Mouse (Mus musculus) heart, postnatal 0 days (tissue): Measurements from ENCODE around the gene Lrig2. TPM values are rescaled to one million over a fixed set of nuclear protein-coding genes. Genes with fewer than 3 reads are reported as not detected.

Source experiments
- ATAC-seq: fragments of 200-750 bp; cut with Nextera tagmentation; 2 replicates; pipeline ENCODE4 v1.8.0; 2017; ENCODE audit warnings: low read depth, moderate number of reproducible peaks, moderate library complexity; ENCODE audit not compliant: insufficient read depth
- DNase-seq: peaks from one replicate; pipeline ENCODE4 v3.0.0-alpha.2; 2016; ENCODE audit warnings: low spot score
- H3K27ac ChIP-seq: fragments of 300-500 bp; sonication (generic); 2 replicates; pipeline ENCODE4 v1.5.1; 2014; ENCODE audit warnings: low read depth, mild to moderate bottlenecking
- H3K27me3 ChIP-seq: fragments of 300-500 bp; sonication (generic); 2 replicates; pipeline ENCODE4 v1.6.1; 2014; ENCODE audit warnings: low read length, mixed read lengths; ENCODE audit not compliant: control insufficient read depth, insufficient read depth
- H3K36me3 ChIP-seq: fragments of 300-500 bp; sonication (generic); replicated peaks from 2 replicates; pipeline ENCODE4 v1.6.1; 2014; ENCODE audit warnings: low read length, mixed read lengths; ENCODE audit not compliant: control insufficient read depth, insufficient read depth
- H3K4me1 ChIP-seq: fragments of 300-500 bp; sonication (generic); 2 replicates; pipeline ENCODE4 v1.6.1; 2014; ENCODE audit warnings: antibody characterized with exemption; ENCODE audit not compliant: control insufficient read depth, insufficient read depth
- H3K4me2 ChIP-seq: fragments of 300-500 bp; sonication (generic); 2 replicates; pipeline ENCODE4 v1.6.1; 2014; ENCODE audit warnings: low read depth, mild to moderate bottlenecking, low read length, moderate library complexity
- H3K4me3 ChIP-seq: fragments of 300-500 bp; sonication (generic); 2 replicates; pipeline ENCODE4 v1.5.1; 2014; ENCODE audit warnings: low read depth, low read length
- H3K9ac ChIP-seq: fragments of 300-500 bp; sonication (generic); replicated peaks from 2 replicates; pipeline ENCODE4 v1.6.1; 2014; ENCODE audit warnings: low read depth, low read length, mixed read lengths
- H3K9me3 ChIP-seq: fragments of 300-500 bp; sonication (generic); replicated peaks from 2 replicates; pipeline ENCODE4 v1.6.1; 2016; ENCODE audit warnings: low read length; ENCODE audit not compliant: control insufficient read depth
- CTCF ChIP-seq: IDR thresholded peaks from 2 replicates; pipeline ENCODE4 v1.5.1; 2016; ENCODE audit warnings: antibody characterized with exemption, control low read depth, low read depth
- EP300 ChIP-seq: IDR thresholded peaks from 2 replicates; pipeline ENCODE4 v1.6.1; 2016; ENCODE audit warnings: antibody characterized with exemption, low read depth
- WGBS: fragments of 180-500 bp; shearing (Covaris S2); extraction: QIAGEN DNeasy Blood & Tissue Kit; methylation state at CpG from one replicate; pipeline ENCODE4 v1.1.7; 2014; 5-methylcytosine and 5-hydroxymethylcytosine counted together
- polyA plus RNA-seq: library from polyadenylated mRNA; unstranded; fragments of >200 nt; fragmentation: Nextera tagmentation; extraction: Ambion mirVana; gene quantifications from 2 replicates; pipeline ENCODE4 v1.2.1, GENCODE M21; 2015
- total RNA-seq: library from RNA; depleted of rRNA; stranded (reverse); fragments of >200 nt; gene quantifications from 2 replicates; pipeline ENCODE4 v1.2.3, GENCODE M21; 2014; ENCODE audit warnings: low replicate concordance

Lrig2 gene
- total and polyA plus RNA-seq, 2 experiments from 2014 or later = 7.2 to 18.7 TPM

DNA sequence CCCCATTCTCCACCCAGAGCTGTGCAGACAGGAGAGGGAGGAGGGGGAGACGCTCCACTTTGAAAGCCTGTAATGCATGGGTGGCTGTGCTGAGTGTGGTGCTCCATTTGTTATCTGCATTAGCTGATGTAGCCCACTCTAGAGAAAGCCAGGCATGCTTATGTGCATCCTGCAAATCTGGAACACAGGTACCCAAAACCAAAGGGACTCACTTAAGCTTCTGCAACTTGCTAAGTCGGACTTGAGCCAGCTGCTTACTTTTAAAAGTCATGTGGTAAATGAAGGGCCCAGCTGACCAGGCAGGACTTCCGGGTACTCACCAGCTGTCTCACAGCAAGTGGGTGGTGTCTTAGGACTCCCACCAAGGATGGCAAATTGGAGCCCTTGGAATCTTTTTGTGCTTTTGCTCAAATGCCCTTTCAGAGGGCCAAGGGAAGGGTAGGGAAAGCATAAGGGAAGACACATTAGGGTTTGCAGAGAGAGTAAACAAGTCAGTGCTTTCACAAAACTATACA, 66.7 kb downstream of the Lrig2 start:
- peaks cover 6% of the 10 kb centered on the region for H3K4me1 ChIP-seq
- TF ChIP-seq CTCF (no peak), EP300 (no peak)
- H3K4me2 ChIP-seq = no peak overlapping the region
- H3K9ac ChIP-seq = no peak overlapping the region
- ATAC-seq (no peak), DNase-seq (no peak)
- no peaks in the 10 kb centered on the region for H3K36me3 ChIP-seq
- no peaks in the 10 kb centered on the region for H3K27me3 ChIP-seq
- H3K27ac ChIP-seq = no peak overlapping the region
- no peak overlapping the region for H3K4me3 ChIP-seq
- no peaks in the 10 kb centered on the region for H3K9me3 ChIP-seq
- WGBS = 59% methylated on average over 3 of the region's 3 CpGs

DNA sequence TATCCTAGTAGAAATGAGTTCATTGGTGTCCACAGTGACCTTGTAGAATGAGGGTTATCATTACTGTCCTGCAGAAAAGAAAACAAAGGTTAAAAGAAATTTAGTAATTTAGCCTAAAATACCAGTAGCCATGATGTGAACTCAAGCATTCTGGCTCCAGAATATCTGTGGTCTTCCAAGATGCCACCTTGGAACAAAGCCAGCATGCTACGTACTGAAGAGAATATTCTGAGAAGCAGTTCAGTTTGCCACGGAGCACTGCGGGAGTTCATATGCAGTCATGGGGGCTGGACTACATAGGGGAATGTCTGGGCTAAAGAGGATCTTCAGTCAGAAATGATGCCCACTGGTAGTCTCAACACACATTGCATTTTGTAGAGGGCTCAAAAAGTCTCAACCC, 67.6 kb downstream of the Lrig2 start:
- ATAC-seq (no peak), DNase-seq (no peak)
- 82% methylated on average over 3 of the region's 3 CpGs for WGBS
- Histone ChIP-seq H3K4me3 (no peak overlapping the region), H3K36me3 (no peaks in the 10 kb centered on the region), H3K27ac (no peak overlapping the region), H3K4me2 (no peak overlapping the region), H3K9ac (no peak overlapping the region), H3K27me3 (no peaks in the 10 kb centered on the region), H3K4me1 (peaks cover 6% of the 10 kb centered on the region), H3K9me3 (no peaks in the 10 kb centered on the region)
- TF ChIP-seq EP300 (no peak), CTCF (no peak)

- TF ChIP-seq CTCF (no peak), EP300 (no peak)
- 13% methylated on average over 4 of the region's 5 CpGs for WGBS
- H3K36me3 ChIP-seq = no peaks in the 10 kb centered on the region
- H3K4me3 ChIP-seq = 0 out of 2 replicates have a peak overlapping the region, but pooled peaks have one; percentile 14
- H3K27me3 ChIP-seq = no peaks in the 10 kb centered on the region
- H3K4me1 ChIP-seq = peaks cover 6% of the 10 kb centered on the region
- H3K9ac ChIP-seq = 0 out of 2 replicates have a peak overlapping the region, but pooled peaks have one; percentile 7
- 0 out of 2 replicates have a peak overlapping the region, but pooled peaks have one; percentile 46 for H3K27ac ChIP-seq
- H3K4me2 ChIP-seq = peak overlapping the region; percentile 40
- ATAC-seq (no peak), DNase-seq (no peak)
- no peaks in the 10 kb centered on the region for H3K9me3 ChIP-seq
Measured at GRCm38 (mm10) chr3:104442357-104442756, 69.4 kb downstream of the Lrig2 start.

DNA sequence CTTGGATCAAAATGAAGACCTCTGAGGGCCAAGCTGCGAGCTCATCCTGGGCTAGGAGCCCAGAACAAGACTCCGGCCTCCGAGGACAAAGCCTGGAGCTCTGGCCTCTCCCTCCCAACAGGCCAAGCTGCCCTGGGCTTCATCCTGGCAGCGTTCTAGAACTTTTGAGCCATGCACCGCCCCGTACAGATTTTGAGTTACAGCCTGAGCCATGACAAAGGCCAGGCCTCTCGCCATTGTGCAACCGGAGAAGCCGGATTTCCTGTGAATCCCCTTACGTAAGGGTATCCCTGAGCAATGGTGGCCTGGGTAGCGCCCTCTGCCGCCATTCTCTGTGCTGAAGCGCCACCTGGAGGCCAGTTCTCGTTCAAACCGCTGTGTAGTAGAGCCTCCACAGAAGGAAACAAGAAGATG, 69.8 kb downstream of the Lrig2 start:
- 2% methylated on average over 15 of the region's 15 CpGs for WGBS

DNA sequence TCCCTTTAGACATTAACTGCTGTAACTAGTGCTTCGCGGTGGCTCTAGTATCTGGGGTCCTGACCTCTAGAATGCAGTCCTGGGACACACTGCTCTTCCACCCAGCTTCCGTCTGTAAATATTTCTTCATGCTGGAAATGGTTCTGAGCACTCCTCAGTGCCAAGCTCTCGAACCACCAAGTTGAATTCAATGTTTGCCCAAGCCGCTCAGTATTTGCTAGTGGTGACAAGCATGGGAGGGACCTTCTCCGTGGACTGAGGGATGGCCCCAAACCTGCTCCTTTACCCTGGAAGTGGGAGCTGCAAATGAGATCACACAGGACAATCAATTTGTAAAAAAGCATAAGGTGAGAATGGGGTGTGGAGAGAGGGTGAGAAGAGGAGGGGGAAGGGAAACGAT, 70.3 kb downstream of the Lrig2 start:
- H3K27ac ChIP-seq = peak overlapping the region; percentile 70
- DNase-seq = peak; percentile 32
- TF ChIP-seq EP300 (no peak), CTCF (no peak)
- H3K4me2 ChIP-seq = peak overlapping the region; percentile 40
- ATAC-seq = peak; percentile 24
- H3K4me1 ChIP-seq = peaks cover 6% of the 10 kb centered on the region
- H3K4me3 ChIP-seq = 0 out of 2 replicates have a peak overlapping the region, but pooled peaks have one; percentile 5
- H3K27me3 ChIP-seq = no peaks in the 10 kb centered on the region
- no peaks in the 10 kb centered on the region for H3K9me3 ChIP-seq
- 55% methylated on average over 7 of the region's 7 CpGs for WGBS
- no peaks in the 10 kb centered on the region for H3K36me3 ChIP-seq
- H3K9ac ChIP-seq = no peak overlapping the region

More for the DNA sequence above, 69.8 kb downstream of the Lrig2 start:
- H3K27me3 ChIP-seq = no peaks in the 10 kb centered on the region
- H3K4me2 ChIP-seq = peak overlapping the region; percentile 40
- 0 out of 2 replicates have a peak overlapping the region, but pooled peaks have one; percentile 5 for H3K4me3 ChIP-seq
- TF ChIP-seq CTCF (peak; percentile 97), EP300 (peak; percentile 94)
- H3K9ac ChIP-seq = no peak overlapping the region
- peak; percentile 96 for DNase-seq
- peak overlapping the region; percentile 70 for H3K27ac ChIP-seq
- peak; percentile 94 for ATAC-seq
- H3K36me3 ChIP-seq = no peaks in the 10 kb centered on the region
- H3K4me1 ChIP-seq = peaks cover 6% of the 10 kb centered on the region
- no peaks in the 10 kb centered on the region for H3K9me3 ChIP-seq

DNA sequence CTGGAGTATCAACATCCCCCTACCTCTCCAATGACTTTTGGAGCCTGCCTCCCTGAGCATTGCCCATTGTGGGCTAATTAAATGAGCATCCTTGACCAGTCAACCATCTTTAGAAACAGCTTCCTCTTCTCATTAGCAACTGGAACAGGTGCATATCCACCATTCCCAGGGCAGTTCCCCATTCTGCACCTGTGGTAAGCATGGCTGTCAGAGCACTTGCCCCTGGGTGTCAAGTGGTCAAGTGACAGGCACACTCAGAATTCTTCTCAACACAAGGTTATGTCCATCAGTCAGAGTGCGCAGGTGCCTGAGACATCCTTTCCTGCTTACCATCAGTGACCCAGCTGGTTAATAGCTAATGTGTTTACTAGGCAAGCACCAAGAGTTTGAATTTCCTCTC, 72.9 kb downstream of the Lrig2 start:
- Histone ChIP-seq H3K4me3 (no peak overlapping the region), H3K4me2 (no peak overlapping the region), H3K27ac (no peak overlapping the region), H3K9ac (no peak overlapping the region), H3K36me3 (no peaks in the 10 kb centered on the region), H3K4me1 (peaks cover 7% of the 10 kb centered on the region), H3K9me3 (no peaks in the 10 kb centered on the region), H3K27me3 (no peaks in the 10 kb centered on the region)
- DNase-seq = no peak
- 94% methylated on average over 1 of the region's 1 CpGs for WGBS
- no peak for TF ChIP-seq CTCF
- no peak for TF ChIP-seq EP300
- ATAC-seq = no peak
